Mouse (Mus musculus): ENCODE results near the gene Scarf1.
A peak's percentile ranks its signal among the peaks of the same experiment; 100 is the strongest.

DNA sequence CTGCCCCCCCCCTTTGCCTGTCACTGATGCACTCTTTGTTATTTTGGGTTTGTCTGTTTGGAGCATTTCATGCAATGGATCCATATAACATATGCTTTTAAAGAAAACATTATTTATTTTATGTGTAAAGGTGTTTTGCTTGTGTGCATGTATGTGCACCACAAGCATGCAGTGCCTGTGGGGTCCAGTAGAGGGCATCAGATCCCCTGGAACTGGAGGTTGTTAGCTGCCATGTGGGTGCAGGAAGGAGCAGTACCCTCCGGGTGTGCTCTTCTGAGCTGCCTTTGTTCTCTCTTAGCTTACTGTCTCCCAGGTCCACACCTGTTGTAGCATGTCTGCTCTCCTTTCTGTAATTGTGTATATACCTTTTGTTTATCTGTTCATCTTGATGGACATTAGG is 44.8 kb downstream of the Scarf1 start:
- TF ChIP-seq ZC3H11A (IDR thresholded peaks at IDR 0.05; ENCODE audit: low read depth, low read length) (no peak), CTCF (IDR thresholded peaks at IDR 0.05 in 2 of 3, conservative IDR thresholded peaks at IDR 0.05 in 1 of 3; ENCODE audit: control insufficient read depth in 1 of 3, insufficient read depth in 1 of 3, low read depth in 2 of 3, low read length in 3 of 3, poor library complexity in 1 of 3, severe bottlenecking in 1 of 3) (peak; percentile 51 to 62 (median 56)), SMC3 (IDR thresholded peaks at IDR 0.05; ENCODE audit: low read depth, low read length) (peak; percentile 11; the same call in 1 of the 2 replicates), CHD2 (IDR thresholded peaks at IDR 0.05; ENCODE audit: low read length) (no peak), GATA1 (IDR thresholded peaks at IDR 0.05; ENCODE audit: low read depth, low read length) (no peak), SIN3A (IDR thresholded peaks at IDR 0.05; ENCODE audit: low read length) (no peak), USF1 (IDR thresholded peaks at IDR 0.05; ENCODE audit: low read depth, low read length) (no peak), POLR2A (IDR thresholded peaks at IDR 0.05; ENCODE audit: control insufficient read depth in 1 of 2, insufficient read depth in 1 of 2, low read depth in 1 of 2, low read length in 2 of 2, poor library complexity in 1 of 2) (no peak), MAX (IDR thresholded peaks at IDR 0.05; ENCODE audit: low read length) (no peak)

All from MEL (cell line).